Mouse (Mus musculus) forebrain, embryonic 14.5 days (tissue): Measurements from ENCODE around the gene Rassf10. TPM values are rescaled to one million over a fixed set of nuclear protein-coding genes. Genes with fewer than 3 reads are reported as not detected.
A peak's percentile ranks its signal among the peaks of the same experiment; 100 is the strongest.

ENCODE experiments used
- ATAC-seq: fragments of 200-750 bp; cut with Nextera tagmentation; 2 replicates; pipeline ENCODE4 v1.8.0; 2017; ENCODE audit warnings: mild to moderate bottlenecking, moderate library complexity
- DNase-seq: peaks from one replicate; pipeline ENCODE4 v3.0.0-alpha.2; 2015; ENCODE audit warnings: low spot score
- H3K27ac ChIP-seq: fragments of 300-500 bp; sonication (generic); 2 replicates; pipeline ENCODE4 v1.5.1; 2014; ENCODE audit warnings: low read depth, mild to moderate bottlenecking, control low read depth, low read length, moderate library complexity
- H3K27me3 ChIP-seq: fragments of 300-500 bp; sonication (generic); replicated peaks from 2 replicates; pipeline ENCODE4 v1.6.1; 2014; ENCODE audit warnings: low read length, control low read depth, mixed read lengths; ENCODE audit not compliant: control insufficient read depth, insufficient read depth
- H3K36me3 ChIP-seq: fragments of 300-500 bp; sonication (generic); 2 replicates; pipeline ENCODE4 v1.6.1; 2014; ENCODE audit warnings: low read length, control low read depth; ENCODE audit not compliant: control insufficient read depth, insufficient read depth
- H3K4me1 ChIP-seq: fragments of 300-500 bp; sonication (generic); 2 replicates; pipeline ENCODE4 v1.6.1; 2014; ENCODE audit warnings: antibody characterized with exemption, low read length, control low read depth; ENCODE audit not compliant: control insufficient read depth, insufficient read depth
- H3K4me2 ChIP-seq: fragments of 300-500 bp; sonication (generic); 2 replicates; pipeline ENCODE4 v1.6.1; 2014; ENCODE audit warnings: mild to moderate bottlenecking, control low read depth, low read length
- H3K4me3 ChIP-seq: fragments of 300-500 bp; sonication (generic); 2 replicates; pipeline ENCODE4 v1.5.1; 2014; ENCODE audit warnings: low read depth, low read length, control low read depth
- H3K9ac ChIP-seq: fragments of 300-500 bp; sonication (generic); 2 replicates; pipeline ENCODE4 v1.6.1; 2014; ENCODE audit warnings: mild to moderate bottlenecking, low read length, control low read depth, moderate library complexity
- H3K9me3 ChIP-seq: fragments of 300-500 bp; sonication (generic); replicated peaks from 2 replicates; pipeline ENCODE4 v1.6.1; 2016; ENCODE audit warnings: low read length, control low read depth, mixed read lengths; ENCODE audit not compliant: control insufficient read depth
- WGBS: fragments of 180-500 bp; shearing (Covaris S2); extraction: QIAGEN DNeasy Blood & Tissue Kit; methylation state at CpG from one replicate; pipeline ENCODE4 v1.1.7; 2014; 5-methylcytosine and 5-hydroxymethylcytosine counted together
- polyA plus RNA-seq: library from polyadenylated mRNA; unstranded; fragments of >200 nt; fragmentation: Nextera tagmentation; extraction: Ambion mirVana; gene quantifications from 2 replicates; pipeline ENCODE4 v1.2.1, GENCODE M21; 2014

Gene Rassf10
- 1.4 and 1.5 TPM in 2 replicates for polyA plus RNA-seq

DNA sequence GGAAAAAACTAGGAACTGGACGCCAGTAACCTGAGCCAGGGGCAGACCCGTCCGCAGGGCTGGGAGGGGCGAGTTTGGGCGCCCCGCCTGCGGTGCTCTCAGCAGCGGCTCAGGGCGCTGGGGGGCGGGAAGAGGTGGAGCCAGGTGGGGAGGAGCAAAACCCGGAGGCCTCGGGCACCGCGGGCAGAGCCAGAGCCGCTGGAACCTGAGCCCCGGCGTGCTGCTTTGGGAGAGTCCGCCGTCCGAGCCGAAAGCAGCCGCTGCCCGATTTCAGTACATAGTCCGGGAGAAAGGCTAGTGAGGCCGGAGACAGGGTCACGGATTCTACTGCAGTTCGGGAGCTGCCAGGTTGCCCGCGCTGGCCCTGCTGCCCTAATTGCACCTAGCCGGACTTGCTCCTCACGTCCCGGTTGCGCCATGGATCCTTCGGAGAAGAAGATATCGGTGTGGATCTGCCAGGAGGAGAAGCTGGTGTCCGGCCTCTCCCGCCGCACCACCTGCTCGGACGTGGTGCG is at the start of gene Rassf10:
Rassf10 (plus strand) TSS at position 186 of the 515 bp plus-strand sequence.
- peak within 1 kb of the TSS; percentile 84 for H3K4me2 ChIP-seq
- H3K9ac ChIP-seq: peak within 1 kb of the TSS; percentile 50
- peaks cover 13% of the 10 kb centered on the region; the same call in 1 of the 2 replicates for H3K4me1 ChIP-seq
- no peak within 1 kb of the TSS for H3K27ac ChIP-seq
- peaks cover 45% of the 10 kb centered on the region for H3K27me3 ChIP-seq
- WGBS: under 1% methylated on average over 40 of the region's 41 CpGs
- H3K9me3 ChIP-seq: no peaks in the 10 kb centered on the region
- peak; percentile 55 for DNase-seq
- H3K36me3 ChIP-seq: no peaks in the 10 kb centered on the region
- ATAC-seq: peak; percentile 72
- H3K4me3 ChIP-seq: peak within 1 kb of the TSS; percentile 46

GRCm38 (mm10) chr7:112906848-112907247 is 46.9 kb upstream of the Rassf10 start:
- Histone ChIP-seq H3K36me3 (peaks cover 4% of the 10 kb centered on the region; the same call in 1 of the 2 replicates), H3K4me1 (no peaks in the 10 kb centered on the region; the same call in 1 of the 2 replicates), H3K4me2 (no peak overlapping the region), H3K27me3 (no peaks in the 10 kb centered on the region), H3K27ac (no peak overlapping the region), H3K9me3 (no peaks in the 10 kb centered on the region), H3K9ac (no peak overlapping the region), H3K4me3 (no peak overlapping the region)
- 89% methylated on average over 5 of the region's 5 CpGs for WGBS
- DNase-seq (no peak), ATAC-seq (no peak)

DNA sequence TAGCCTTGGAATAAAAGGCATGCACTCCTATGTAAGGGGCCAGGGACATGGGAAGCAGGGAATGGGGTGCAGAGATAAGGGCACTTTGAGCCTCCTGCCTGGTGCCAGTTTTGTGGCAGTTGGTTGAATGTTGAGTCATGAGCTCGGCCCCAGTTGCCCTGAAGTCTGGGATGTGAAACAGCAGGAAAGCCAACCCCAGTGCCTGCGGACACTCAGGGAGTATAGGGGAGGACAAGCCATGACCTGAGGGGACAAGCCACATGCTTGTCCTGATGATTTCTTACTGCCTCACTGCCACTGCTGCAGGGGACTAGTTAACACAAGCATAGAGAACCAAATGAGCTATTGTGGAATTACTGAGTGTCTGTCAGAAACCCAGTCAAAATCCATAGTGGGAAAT is 46.3 kb upstream of the Rassf10 start:
- WGBS: 87% methylated on average over 2 of the region's 2 CpGs
- H3K36me3 ChIP-seq: peaks cover 4% of the 10 kb centered on the region; the same call in 1 of the 2 replicates
- H3K27me3 ChIP-seq: no peaks in the 10 kb centered on the region
- H3K4me1 ChIP-seq: no peaks in the 10 kb centered on the region; the same call in 1 of the 2 replicates
- H3K4me2 ChIP-seq: no peak overlapping the region
- H3K4me3 ChIP-seq: no peak overlapping the region
- no peak overlapping the region for H3K27ac ChIP-seq
- H3K9me3 ChIP-seq: no peaks in the 10 kb centered on the region
- no peak for DNase-seq
- H3K9ac ChIP-seq: no peak overlapping the region
- no peak for ATAC-seq

GRCm38 (mm10) chr7:112909164-112909563 is 44.6 kb upstream of the Rassf10 start:
- Histone ChIP-seq H3K27me3 (no peaks in the 10 kb centered on the region), H3K4me3 (no peak overlapping the region), H3K4me2 (no peak overlapping the region), H3K9ac (no peak overlapping the region), H3K9me3 (no peaks in the 10 kb centered on the region), H3K4me1 (no peaks in the 10 kb centered on the region), H3K36me3 (peaks cover 4% of the 10 kb centered on the region; the same call in 1 of the 2 replicates), H3K27ac (no peak overlapping the region)
- DNase-seq (no peak), ATAC-seq (no peak)
- 91% methylated on average over 10 of the region's 10 CpGs for WGBS

GRCm38 (mm10) chr7:112912969-112913368 is 40.8 kb upstream of the Rassf10 start:
- Histone ChIP-seq H3K4me2 (no peak overlapping the region), H3K4me3 (no peak overlapping the region), H3K27ac (no peak overlapping the region), H3K4me1 (no peaks in the 10 kb centered on the region; the same call in 1 of the 2 replicates), H3K27me3 (no peaks in the 10 kb centered on the region), H3K9me3 (no peaks in the 10 kb centered on the region), H3K9ac (no peak overlapping the region), H3K36me3 (no peaks in the 10 kb centered on the region)
- WGBS: 81% methylated on average over 3 of the region's 3 CpGs
- ATAC-seq (no peak), DNase-seq (no peak)

- 80% methylated on average over 4 of the region's 4 CpGs for WGBS
- DNase-seq (no peak), ATAC-seq (no peak)
- Histone ChIP-seq H3K9ac (no peak overlapping the region), H3K36me3 (no peaks in the 10 kb centered on the region), H3K9me3 (no peaks in the 10 kb centered on the region), H3K27me3 (0 out of 2 replicates have a peak, but pooled peaks cover 3% of the 10 kb centered on the region), H3K4me2 (no peak overlapping the region), H3K27ac (no peak overlapping the region), H3K4me1 (peaks cover 3% of the 10 kb centered on the region; the same call in 1 of the 2 replicates), H3K4me3 (no peak overlapping the region)
Observed at GRCm38 (mm10) chr7:112915571-112915970, 38.2 kb upstream of the Rassf10 start.

DNA sequence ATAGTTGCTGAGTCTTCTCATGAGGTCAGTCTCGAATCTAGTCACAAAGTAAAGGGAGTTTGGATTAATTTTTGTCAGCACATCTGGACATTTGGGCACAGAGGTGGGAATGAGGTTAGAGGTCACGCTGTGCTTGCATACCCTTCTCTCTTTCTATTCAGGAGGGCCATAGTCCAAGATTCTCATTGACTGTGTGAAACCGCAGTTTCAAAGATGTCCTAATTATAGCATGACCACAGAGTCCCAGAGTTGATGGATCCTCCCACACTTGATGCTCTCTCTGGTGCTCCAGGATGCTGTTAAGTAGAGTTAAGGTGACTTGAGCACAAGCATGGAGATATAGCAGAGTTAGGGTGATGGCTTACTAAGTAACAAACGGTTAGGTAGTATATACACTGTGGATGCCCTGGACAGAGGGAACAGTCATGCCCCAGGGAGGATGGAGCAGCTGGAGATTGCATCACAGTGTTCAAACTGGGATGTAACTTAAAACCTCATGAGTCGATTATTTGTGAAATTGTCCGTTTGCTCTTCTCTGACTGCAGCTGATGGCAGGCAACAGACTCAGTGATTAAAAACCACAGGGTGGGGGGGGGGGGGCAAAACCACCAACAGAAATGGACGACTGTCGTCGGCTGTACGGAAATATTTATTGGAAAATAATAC is 36.0 kb upstream of the Rassf10 start:
- no peak for ATAC-seq
- H3K27ac ChIP-seq: no peak overlapping the region
- no peak overlapping the region for H3K4me2 ChIP-seq
- H3K36me3 ChIP-seq: no peaks in the 10 kb centered on the region
- WGBS: 67% methylated on average over 10 of the region's 10 CpGs
- H3K27me3 ChIP-seq: 0 out of 2 replicates have a peak, but pooled peaks cover 3% of the 10 kb centered on the region
- DNase-seq: no peak
- no peak overlapping the region for H3K4me3 ChIP-seq
- H3K9me3 ChIP-seq: no peaks in the 10 kb centered on the region
- no peak overlapping the region for H3K9ac ChIP-seq
- peaks cover 3% of the 10 kb centered on the region for H3K4me1 ChIP-seq

GRCm38 (mm10) chr7:112918279-112918991 is 35.3 kb upstream of the Rassf10 start:
- no peak overlapping the region; the same call in 1 of the 2 replicates for H3K9ac ChIP-seq
- DNase-seq: no peak
- H3K4me1 ChIP-seq: peaks cover 3% of the 10 kb centered on the region
- WGBS: 52% methylated on average over 22 of the region's 22 CpGs
- H3K4me2 ChIP-seq: 0 out of 2 replicates have a peak overlapping the region, but pooled peaks have one; percentile 12
- no peak overlapping the region for H3K4me3 ChIP-seq
- H3K27ac ChIP-seq: no peak overlapping the region
- no peaks in the 10 kb centered on the region for H3K9me3 ChIP-seq
- no peak for ATAC-seq
- 0 out of 2 replicates have a peak, but pooled peaks cover 3% of the 10 kb centered on the region for H3K27me3 ChIP-seq
- H3K36me3 ChIP-seq: no peaks in the 10 kb centered on the region
